Mouse (Mus musculus) megakaryocyte-erythroid progenitor cell, adult 5-6 weeks (primary cell): ENCODE results near the gene Bcl7a. TPM values are rescaled to one million over a fixed set of nuclear protein-coding genes. Genes with fewer than 3 reads are reported as not detected.

ENCODE experiments used
- ATAC-seq: replicated peaks from 2 replicates; pipeline ENCODE4 v1.8.0; 2016; ENCODE audit warnings: mild to moderate bottlenecking, inconsistent platforms; ENCODE audit not compliant: severe bottlenecking, poor library complexity, low FRiP score, low TSS enrichment
- total RNA-seq, 2 experiments: library from RNA; stranded (forward) in 1 of 2; stranded (reverse) in 1 of 2; fragments of 200-1000, 215-1000 nt in 1 of 2; fragments of >200 nt in 1 of 2; fragmentation: Nextera tagmentation in 1 of 2; gene quantifications; 2 replicates each; pipeline ENCODE4 v1.2.3; 2014 to 2017

Bcl7a gene
- total RNA-seq, 2 experiments from 2014 or later: 26.4 to 46.7 TPM

DNA sequence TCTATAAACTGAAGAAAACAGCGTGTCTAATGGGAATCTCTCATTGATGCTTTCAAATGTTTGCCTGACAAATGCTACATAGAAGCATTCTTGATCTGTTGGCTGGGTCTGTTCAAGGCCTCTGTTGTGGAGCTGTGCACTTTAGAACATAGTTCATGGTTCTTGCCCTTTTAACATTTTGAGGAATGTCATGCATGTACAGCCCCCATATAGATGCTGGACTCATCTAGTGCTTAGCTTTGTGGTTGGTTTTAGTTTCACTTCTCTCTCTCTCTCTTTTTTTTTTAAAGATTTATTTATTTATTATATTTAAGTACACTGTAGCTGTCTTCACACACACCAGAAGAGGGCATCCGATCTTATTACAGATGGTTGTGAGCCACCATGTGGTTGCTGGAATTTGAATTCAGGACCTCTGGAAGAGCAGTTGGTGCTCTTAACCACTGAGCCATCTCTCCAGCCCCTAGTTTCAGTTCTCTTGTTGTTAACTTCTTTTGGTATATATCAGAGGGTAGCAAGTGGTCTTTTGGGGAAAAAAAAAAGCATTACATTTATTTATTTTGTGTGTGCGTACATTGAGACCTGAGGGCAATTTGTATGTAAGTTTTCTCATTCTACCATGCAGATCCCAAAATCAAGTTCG is 55.3 kb downstream of the Bcl7a start:
- ATAC-seq: no peak

- no peak for ATAC-seq
These were observed 60.8 kb downstream of the Bcl7a start for GRCm38 (mm10) chr5:123404480-123404879.

GRCm38 (mm10) chr5:123406952-123407351 is 63.3 kb downstream of the Bcl7a start:
- no peak for ATAC-seq

DNA sequence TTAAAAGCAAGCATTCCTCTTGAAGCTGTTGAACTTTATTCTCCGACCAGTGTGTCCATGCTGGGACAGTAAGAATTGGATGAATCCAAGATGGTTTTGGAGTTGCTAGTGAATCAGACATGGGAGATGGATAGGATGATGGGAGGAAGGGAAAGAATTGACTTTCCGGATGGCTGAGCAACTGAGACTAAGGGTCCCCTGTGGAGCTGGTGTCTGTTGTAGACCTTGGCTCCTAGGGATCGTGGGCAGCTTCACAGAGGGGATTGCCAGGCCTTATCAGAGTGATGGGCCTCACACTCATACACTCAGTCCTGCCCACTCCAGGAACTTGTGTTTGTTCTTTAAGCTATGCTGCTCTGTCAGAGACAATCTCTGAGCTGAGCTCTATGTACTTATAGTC is 64.5 kb downstream of the Bcl7a start:
- no peak for ATAC-seq

GRCm38 (mm10) chr5:123412193-123412592 is 68.6 kb downstream of the Bcl7a start:
- no peak for ATAC-seq

DNA sequence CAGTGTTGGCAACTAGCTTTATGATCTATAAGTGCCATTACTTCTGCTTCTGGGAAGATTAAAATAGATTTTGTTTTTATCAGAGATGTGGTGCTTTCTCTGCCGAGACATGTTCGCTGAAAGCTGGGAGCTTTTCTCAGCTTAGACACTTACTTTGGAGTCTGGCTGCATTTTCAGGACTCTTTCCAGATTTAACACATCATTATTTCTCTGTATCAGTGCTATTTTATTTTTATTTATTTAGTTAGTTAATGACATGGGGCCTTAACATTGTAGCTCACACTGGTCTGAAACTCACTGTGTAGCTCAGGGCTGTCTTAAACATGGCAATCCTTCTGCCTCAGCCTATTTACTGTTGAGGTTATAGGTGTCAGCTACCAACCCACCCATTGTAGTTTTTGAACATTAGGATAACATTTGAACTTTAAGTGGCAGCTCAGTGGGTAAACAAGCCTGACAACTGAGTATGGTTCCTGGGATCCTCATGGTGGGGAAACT is 70.3 kb downstream of the Bcl7a start:
- no peak for ATAC-seq

GRCm38 (mm10) chr5:123416149-123416548 is 72.5 kb downstream of the Bcl7a start:
- ATAC-seq: peak; percentile 45; the same call in 1 of the 2 replicates

GRCm38 (mm10) chr5:123416566-123417518 is 73.2 kb downstream of the Bcl7a start:
- ATAC-seq: peak; percentile 63

DNA sequence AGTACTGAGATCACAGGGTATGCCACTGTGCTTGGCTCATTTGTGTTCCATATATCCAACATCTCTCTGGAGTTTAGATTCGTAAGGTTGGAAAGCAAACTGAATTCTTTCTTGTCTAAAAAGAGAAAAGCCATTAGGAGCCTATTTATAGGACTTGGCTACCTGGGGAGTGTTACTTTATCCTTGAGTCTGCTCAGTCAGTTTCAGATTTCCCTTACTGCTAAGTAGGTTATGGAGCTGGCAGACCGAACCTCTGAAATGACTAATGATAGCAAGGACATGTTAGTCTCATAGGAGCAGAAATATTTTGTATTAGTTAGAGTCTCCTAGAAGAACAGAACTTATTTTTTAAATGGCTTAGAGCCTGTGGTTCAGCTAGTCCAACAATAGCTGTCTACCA is 80.3 kb downstream of the Bcl7a start:
- no peak for ATAC-seq

Other genes starting within 250 kb of the Bcl7a start
- 3.2 TPM in 1 of 2 replicates, not detected in the other for gene Rhof, start 211.1 kb upstream of the Bcl7a start, total RNA-seq (2014; fragmentation: Nextera tagmentation)
- 0.61 and 1.1 TPM in 2 replicates for gene Rhof, start 211.1 kb upstream of the Bcl7a start, total RNA-seq (2017)
- gene Setd1b, start 201.6 kb upstream of the Bcl7a start, total RNA-seq (2014; fragmentation: Nextera tagmentation): 37.1 and 43.9 TPM in 2 replicates
- gene Setd1b, start 201.6 kb upstream of the Bcl7a start, total RNA-seq (2017): 2.1 and 3.9 TPM in 2 replicates
- gene Psmd9, start 174.4 kb upstream of the Bcl7a start, total RNA-seq (2014; fragmentation: Nextera tagmentation): 89.8 and 96.1 TPM in 2 replicates
- 36.0 and 41.0 TPM in 2 replicates for gene Psmd9, start 174.4 kb upstream of the Bcl7a start, total RNA-seq (2017)
- gene Hpd, start 161.1 kb upstream of the Bcl7a start, total RNA-seq (2014; fragmentation: Nextera tagmentation): not detected in 2 replicates
- not detected in 2 replicates for gene Hpd, start 161.1 kb upstream of the Bcl7a start, total RNA-seq (2017)
- not detected in 2 replicates for gene Wdr66, start 91.7 kb upstream of the Bcl7a start, total RNA-seq (2014; fragmentation: Nextera tagmentation)
- 0.28 TPM in 1 of 2 replicates, not detected in the other for gene Wdr66, start 91.7 kb upstream of the Bcl7a start, total RNA-seq (2017)
- gene Mlxip, start 51.0 kb downstream of the Bcl7a start, total RNA-seq (2014; fragmentation: Nextera tagmentation): 25.0 and 30.1 TPM in 2 replicates
- 5.1 and 7.9 TPM in 2 replicates for gene Mlxip, start 51.0 kb downstream of the Bcl7a start, total RNA-seq (2017)
- not detected in 2 replicates for gene Lrrc43, start 145.5 kb downstream of the Bcl7a start, total RNA-seq (2014; fragmentation: Nextera tagmentation)
- gene Lrrc43, start 145.5 kb downstream of the Bcl7a start, total RNA-seq (2017): not detected in 2 replicates
- not detected in 2 replicates for gene Il31, start 145.7 kb downstream of the Bcl7a start, total RNA-seq (2014; fragmentation: Nextera tagmentation)
- gene Il31, start 145.7 kb downstream of the Bcl7a start, total RNA-seq (2017): not detected in 2 replicates
- gene B3gnt4, start 166.6 kb downstream of the Bcl7a start, total RNA-seq (2014; fragmentation: Nextera tagmentation): 0.94 TPM in 1 of 2 replicates, not detected in the other
- 0.30 and 0.38 TPM in 2 replicates for gene B3gnt4, start 166.6 kb downstream of the Bcl7a start, total RNA-seq (2017)
- gene Diablo, start 180.3 kb downstream of the Bcl7a start, total RNA-seq (2014; fragmentation: Nextera tagmentation): 70.4 and 76.8 TPM in 2 replicates
- 49.8 and 71.1 TPM in 2 replicates for gene Diablo, start 180.3 kb downstream of the Bcl7a start, total RNA-seq (2017)
- gene Gm49027, start 181.7 kb downstream of the Bcl7a start, total RNA-seq (2014; fragmentation: Nextera tagmentation): 4.2 TPM in 1 of 2 replicates, not detected in the other
- gene Gm49027, start 181.7 kb downstream of the Bcl7a start, total RNA-seq (2017): 0.23 TPM in 1 of 2 replicates, not detected in the other
- 30.6 and 35.7 TPM in 2 replicates for gene Vps33a, start 229.2 kb downstream of the Bcl7a start, total RNA-seq (2014; fragmentation: Nextera tagmentation)
- gene Vps33a, start 229.2 kb downstream of the Bcl7a start, total RNA-seq (2017): 20.8 and 31.6 TPM in 2 replicates